Mouse (Mus musculus) small intestine, adult 2 months (tissue): ENCODE data around the gene Agpat4. TPM values are rescaled to one million over a fixed set of nuclear protein-coding genes. Genes with fewer than 3 reads are reported as not detected.
A peak's percentile ranks its signal among the peaks of the same experiment; 100 is the strongest.
"Not testable (repeated sequence)": the region's sequence is repeated elsewhere in the genome, so short reads cannot be mapped to it uniquely, and the experiment has no call there.

Experiments
- H3K27ac ChIP-seq: fragments of 200-500 bp; 2 replicates; pipeline ENCODE4 v1.5.1; 2012; ENCODE audit warnings: low read depth, low read length, control low read depth, inconsistent platforms; ENCODE audit not compliant: insufficient read depth
- H3K27me3 ChIP-seq: fragments of 200-500 bp; 2 replicates; pipeline ENCODE4 v1.6.1; 2012; ENCODE audit warnings: mild to moderate bottlenecking, moderate library complexity, low read length, inconsistent platforms; ENCODE audit not compliant: control insufficient read depth, insufficient read depth
- H3K36me3 ChIP-seq: fragments of 200-500 bp; 2 replicates; pipeline ENCODE4 v1.6.1; 2012; ENCODE audit warnings: mild to moderate bottlenecking, low read length, control low read depth, inconsistent platforms; ENCODE audit not compliant: control insufficient read depth, insufficient read depth
- H3K4me1 ChIP-seq: fragments of 200-500 bp; 2 replicates; pipeline ENCODE4 v1.6.1; 2012; ENCODE audit warnings: low read length, inconsistent platforms, mixed read lengths; ENCODE audit not compliant: control insufficient read depth, insufficient read depth, insufficient read length
- H3K4me3 ChIP-seq: fragments of 200-500 bp; 2 replicates; pipeline ENCODE4 v1.5.1; 2012; ENCODE audit warnings: low read depth, mild to moderate bottlenecking, control low read depth, inconsistent platforms, low read length, moderate library complexity
- CTCF ChIP-seq: fragments of 200-500 bp; IDR thresholded peaks from 2 replicates; pipeline ENCODE4 v1.5.1; 2012; ENCODE audit warnings: low read depth, mild to moderate bottlenecking, control low read depth, inconsistent platforms, low read length, moderate library complexity, mixed read lengths; ENCODE audit not compliant: insufficient replicate concordance, insufficient read length; ENCODE audit errors: extremely low read depth
- POLR2A ChIP-seq: fragments of 200-500 bp; IDR thresholded peaks from 2 replicates; pipeline ENCODE4 v1.6.1; 2012; ENCODE audit warnings: low read depth, mild to moderate bottlenecking, control low read depth, inconsistent platforms, low read length, moderate library complexity
- WGBS: fragments of 180-500 bp; shearing (Covaris S2); methylation state at CpG from one replicate; pipeline ENCODE4 v1.1.7; 2018; 5-methylcytosine and 5-hydroxymethylcytosine counted together
- polyA plus RNA-seq: library from polyadenylated mRNA; depleted of rRNA; stranded (reverse); fragments of >200 nt; gene quantifications from 2 replicates; pipeline ENCODE4 v1.2.3, GENCODE M21; 2012

Gene Agpat4
- polyA plus RNA-seq, 1 experiment: 10.3 TPM

- H3K4me1 ChIP-seq: 0 out of 2 replicates have a peak, but pooled peaks cover 2% of the 10 kb centered on the region
- 94% methylated on average over 6 of the region's 6 CpGs for WGBS
- H3K36me3 ChIP-seq: no peaks in the 10 kb centered on the region
- H3K27me3 ChIP-seq: no peaks in the 10 kb centered on the region
- H3K4me3 ChIP-seq: no peak overlapping the region
- no peak for TF ChIP-seq POLR2A
- TF ChIP-seq CTCF: no peak
- no peak overlapping the region for H3K27ac ChIP-seq
Measured at GRCm38 (mm10) chr17:12113626-12114025, 4.9 kb upstream of the Agpat4 start.

- 92% methylated on average over 2 of the region's 2 CpGs for WGBS
- Histone ChIP-seq H3K27ac (no peak overlapping the region), H3K36me3 (no peaks in the 10 kb centered on the region)
Measured at GRCm38 (mm10) chr17:12115086-12115485, 3.4 kb upstream of the Agpat4 start.

GRCm38 (mm10) chr17:12118131-12118530 is 373 bp upstream of the Agpat4 start:
- H3K4me3 ChIP-seq: peak overlapping the region; percentile 84
- peaks cover 4% of the 10 kb centered on the region; the same call in 1 of the 2 replicates for H3K4me1 ChIP-seq
- 2% methylated on average over 9 of the region's 9 CpGs for WGBS
- no peak for TF ChIP-seq CTCF
- TF ChIP-seq POLR2A: no peak
- H3K27me3 ChIP-seq: no peaks in the 10 kb centered on the region
- peak overlapping the region; percentile 38 for H3K27ac ChIP-seq
- no peaks in the 10 kb centered on the region for H3K36me3 ChIP-seq

More at GRCm38 (mm10) chr17:12115086-12115485, 3.4 kb upstream of the Agpat4 start:
- H3K4me1 ChIP-seq: 0 out of 2 replicates have a peak, but pooled peaks cover 2% of the 10 kb centered on the region
- TF ChIP-seq CTCF (no peak), POLR2A (no peak)
- H3K4me3 ChIP-seq: no peak overlapping the region
- no peaks in the 10 kb centered on the region for H3K27me3 ChIP-seq

GRCm38 (mm10) chr17:12118926-12119641 is 580 bp downstream of the Agpat4 start:
- Histone ChIP-seq H3K4me1 (peaks cover 7% of the 10 kb centered on the region; the same call in 1 of the 2 replicates), H3K27me3 (no peaks in the 10 kb centered on the region), H3K36me3 (no peaks in the 10 kb centered on the region), H3K27ac (peak overlapping the region; percentile 51), H3K4me3 (peak overlapping the region; percentile 84)
- WGBS: under 1% methylated on average over 30 of the region's 30 CpGs
- TF ChIP-seq POLR2A (peak; percentile 66; the same call in 1 of the 2 replicates), CTCF (no peak)

- WGBS: 4% methylated on average over 12 of the region's 12 CpGs
- Histone ChIP-seq H3K4me1 (peaks cover 7% of the 10 kb centered on the region; the same call in 1 of the 2 replicates), H3K36me3 (peaks cover 2% of the 10 kb centered on the region; the same call in 1 of the 2 replicates), H3K4me3 (peak overlapping the region; percentile 84), H3K27me3 (no peaks in the 10 kb centered on the region), H3K27ac (no peak overlapping the region)
- no peak for TF ChIP-seq POLR2A
- no peak for TF ChIP-seq CTCF
Measured at GRCm38 (mm10) chr17:12119675-12120074, 1.2 kb downstream of the Agpat4 start.

GRCm38 (mm10) chr17:12120268-12120667 is 1.8 kb downstream of the Agpat4 start:
- Histone ChIP-seq H3K27me3 (no peaks in the 10 kb centered on the region), H3K36me3 (peaks cover 3% of the 10 kb centered on the region; the same call in 1 of the 2 replicates), H3K4me1 (peaks cover 7% of the 10 kb centered on the region; the same call in 1 of the 2 replicates), H3K27ac (no peak overlapping the region), H3K4me3 (no peak overlapping the region)
- no peak for TF ChIP-seq CTCF
- no peak for TF ChIP-seq POLR2A
- 45% methylated on average over 5 of the region's 5 CpGs for WGBS

GRCm38 (mm10) chr17:12121226-12121794 is 2.8 kb downstream of the Agpat4 start:
- WGBS: 92% methylated on average over 7 of the region's 7 CpGs
- no peaks in the 10 kb centered on the region for H3K27me3 ChIP-seq
- peaks cover 7% of the 10 kb centered on the region; the same call in 1 of the 2 replicates for H3K4me1 ChIP-seq
- peaks cover 5% of the 10 kb centered on the region; the same call in 1 of the 2 replicates for H3K36me3 ChIP-seq
- no peak overlapping the region for H3K4me3 ChIP-seq
- TF ChIP-seq CTCF (no peak), POLR2A (no peak)
- no peak overlapping the region for H3K27ac ChIP-seq

- H3K27me3 ChIP-seq, H3K4me1 ChIP-seq, H3K4me3 ChIP-seq, H3K36me3 ChIP-seq, H3K27ac ChIP-seq: not testable (repeated sequence)
- WGBS: 87% methylated on average over 9 of the region's 9 CpGs
Measured at GRCm38 (mm10) chr17:12122262-12122661, 3.8 kb downstream of the Agpat4 start.
